Comparison of ENCODE assay signal across 9 mouse cellular contexts in the genomic region with DNA sequence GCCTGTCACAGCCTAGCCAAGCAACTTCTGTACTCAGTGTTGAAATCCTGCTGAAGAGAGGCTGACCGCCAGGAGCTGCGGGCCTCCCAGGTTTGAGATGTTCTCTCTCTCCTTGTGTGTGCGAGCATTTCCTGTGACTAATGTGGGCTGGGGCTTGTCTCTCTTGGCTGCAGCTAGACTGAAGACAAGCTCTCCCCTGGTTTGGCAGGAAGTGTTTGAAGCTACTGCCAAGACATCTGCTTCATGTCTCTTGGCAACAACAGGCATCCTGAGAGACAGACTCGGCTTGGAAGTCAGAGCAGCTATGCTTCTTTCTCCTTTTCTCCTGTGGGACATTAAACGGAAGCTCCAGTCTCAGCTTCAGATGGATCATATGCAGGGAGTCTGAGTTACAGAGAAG. TPM values are rescaled to one million over a fixed set of nuclear protein-coding genes. Genes with fewer than 3 reads are reported as not detected.
A peak's percentile ranks its signal among the peaks of the same experiment; 100 is the strongest.
DNase-seq lines count a peak whose midpoint lies in the region; ATAC-seq and TF ChIP-seq lines count a peak whose summit lies in the region.
"Had no signal": no experiment of that assay in that cellular context is flagged by ENCODE, and none has a peak within 500 bp of the region (broad histone marks: within the 10 kb centered on the region; RNA-seq: fewer than 3 reads in every experiment).

No protein-coding gene starts in this region.

- H3K4me3 ChIP-seq in embryonic facial prominence, embryonic 15.5 days (replicated peaks), result no peak overlapping the region
- H3K4me3 ChIP-seq in heart, embryonic 11.5 days (ENCODE audit: low read depth, low read length), result no peak overlapping the region
- no peak overlapping the region for H3K4me3 ChIP-seq in kidney, postnatal 0 days (replicated peaks; ENCODE audit: low read depth, low read length)
- no peak overlapping the region for H3K4me3 ChIP-seq in liver, adult 2 months (ENCODE audit: insufficient read depth, low read depth, low read length)
- H3K4me3 ChIP-seq in neural tube, embryonic 14.5 days (ENCODE audit: low read depth, low read length), result no peak overlapping the region
- H3K4me3 ChIP-seq: neural tube, embryonic 12.5 days had no signal

- no peak overlapping the region for H3K9ac ChIP-seq in embryonic facial prominence, embryonic 15.5 days
- no peak overlapping the region for H3K9ac ChIP-seq in heart, embryonic 11.5 days (ENCODE audit: low read depth, low read length)
- H3K9ac ChIP-seq in kidney, postnatal 0 days (ENCODE audit: low read depth, low read length), result no peak overlapping the region
- H3K9ac ChIP-seq in liver, adult 2 months (ENCODE audit: low read depth, low read length), result no peak overlapping the region
- H3K9ac ChIP-seq in neural tube, embryonic 14.5 days (replicated peaks; ENCODE audit: low read depth, low read length), result no peak overlapping the region
- H3K9ac ChIP-seq: neural tube, embryonic 12.5 days had no signal

- H3K4me1 ChIP-seq in embryonic facial prominence, embryonic 15.5 days, result peaks cover 17% of the 10 kb centered on the region
- peaks cover 15% of the 10 kb centered on the region for H3K4me1 ChIP-seq in heart, embryonic 11.5 days (ENCODE audit: control insufficient read depth, insufficient read depth, low read length)
- no peaks in the 10 kb centered on the region; the same call in none of the 2 replicates for H3K4me1 ChIP-seq in kidney, postnatal 0 days (replicated peaks; ENCODE audit: insufficient read depth, low read length)
- peaks cover 10% of the 10 kb centered on the region for H3K4me1 ChIP-seq in liver, adult 2 months (ENCODE audit: control insufficient read depth, insufficient read depth, low read length)
- H3K4me1 ChIP-seq in neural tube, embryonic 14.5 days (ENCODE audit: control insufficient read depth, insufficient read depth, low read length), result no peaks in the 10 kb centered on the region
- H3K4me1 ChIP-seq: neural tube, embryonic 12.5 days had no signal

- peak overlapping the region; percentile 61 for H3K27ac ChIP-seq in embryonic facial prominence, embryonic 15.5 days (replicated peaks)
- peak overlapping the region; percentile 71 for H3K27ac ChIP-seq in heart, embryonic 11.5 days (ENCODE audit: low read depth, low read length)
- H3K27ac ChIP-seq in kidney, postnatal 0 days, result peak overlapping the region; percentile 43
- H3K27ac ChIP-seq in liver, adult 2 months (replicated peaks; ENCODE audit: insufficient read depth, low read depth, low read length), result peak overlapping the region; percentile 30; the same call in 1 of the 2 replicates
- H3K27ac ChIP-seq in neural tube, embryonic 14.5 days (ENCODE audit: low read depth, low read length), result peak overlapping the region; percentile 22; the same call in 1 of the 2 replicates
- H3K27ac ChIP-seq: neural tube, embryonic 12.5 days had no signal

- H3K36me3 ChIP-seq in embryonic facial prominence, embryonic 15.5 days, result no peaks in the 10 kb centered on the region
- H3K36me3 ChIP-seq in heart, embryonic 11.5 days (ENCODE audit: control insufficient read depth, insufficient read depth, low read length), result no peaks in the 10 kb centered on the region
- no peaks in the 10 kb centered on the region for H3K36me3 ChIP-seq in kidney, postnatal 0 days (ENCODE audit: insufficient read depth, low read length)
- H3K36me3 ChIP-seq in liver, adult 2 months (ENCODE audit: control insufficient read depth, insufficient read depth, low read length), result no peaks in the 10 kb centered on the region
- H3K36me3 ChIP-seq in neural tube, embryonic 14.5 days (ENCODE audit: control insufficient read depth, insufficient read depth, low read length), result no peaks in the 10 kb centered on the region
- H3K36me3 ChIP-seq: neural tube, embryonic 12.5 days had no signal

- DNase-seq in urinary bladder, postnatal 25 days (ENCODE audit: low spot score), result peak; percentile 41
- DNase-seq in urinary bladder, adult 2 months (ENCODE audit: low spot score), result no peak
- DNase-seq in kidney, postnatal 0 days (ENCODE audit: low spot score), result peak; percentile 91
- DNase-seq in liver, adult 2 months (ENCODE audit: extremely low read depth, low read depth, low spot score), result peak; percentile 50
- DNase-seq in B cell, adult 2 months, result no peak

- no peaks in the 10 kb centered on the region for H3K79me2 ChIP-seq in liver, adult 2 months (ENCODE audit: control insufficient read depth, insufficient read depth, low read length)

- H3K4me2 ChIP-seq in embryonic facial prominence, embryonic 15.5 days (replicated peaks), result no peak overlapping the region
- no peak overlapping the region for H3K4me2 ChIP-seq in heart, embryonic 11.5 days
- H3K4me2 ChIP-seq in kidney, postnatal 0 days (ENCODE audit: low read length), result no peak overlapping the region
- H3K4me2 ChIP-seq in neural tube, embryonic 14.5 days (ENCODE audit: low read depth, low read length), result no peak overlapping the region
- H3K4me2 ChIP-seq: neural tube, embryonic 12.5 days had no signal

- 18% methylated on average over 5 of the region's 5 CpGs for WGBS in embryonic facial prominence, embryonic 15.5 days
- 33% methylated on average over 5 of the region's 5 CpGs for WGBS in heart, embryonic 11.5 days (ENCODE audit: insufficient replicate concordance)
- 55% methylated on average over 5 of the region's 5 CpGs for WGBS in kidney, postnatal 0 days
- WGBS in liver, adult 2 months, result 63% methylated on average over 5 of the region's 5 CpGs
- 58% methylated on average over 5 of the region's 5 CpGs for WGBS in neural tube, embryonic 14.5 days

- TF ChIP-seq POLR2A in liver, adult 2 months (IDR thresholded peaks at IDR 0.05; ENCODE audit: extremely low read depth, insufficient read depth, low read length), result no peak

- H3K27me3 ChIP-seq in embryonic facial prominence, embryonic 15.5 days, result no peaks in the 10 kb centered on the region
- no peaks in the 10 kb centered on the region for H3K27me3 ChIP-seq in heart, embryonic 11.5 days (ENCODE audit: control insufficient read depth, insufficient read depth, low read length)
- H3K27me3 ChIP-seq in kidney, postnatal 0 days (ENCODE audit: insufficient read depth, low read length), result no peaks in the 10 kb centered on the region
- no peaks in the 10 kb centered on the region for H3K27me3 ChIP-seq in liver, adult 2 months (ENCODE audit: control insufficient read depth, insufficient read depth, low read length)
- H3K27me3 ChIP-seq in neural tube, embryonic 14.5 days (ENCODE audit: control insufficient read depth, insufficient read depth, low read length), result no peaks in the 10 kb centered on the region
- H3K27me3 ChIP-seq: neural tube, embryonic 12.5 days had no signal

- ATAC-seq in embryonic facial prominence, embryonic 15.5 days (ENCODE audit: insufficient number of reproducible peaks, low FRiP score, low TSS enrichment, low read depth), result peak; percentile 87
- peak; percentile 61; the same call in 1 of the 2 replicates for ATAC-seq in heart, embryonic 11.5 days (replicated peaks; ENCODE audit: insufficient number of reproducible peaks, low FRiP score, low TSS enrichment)
- ATAC-seq in kidney, postnatal 0 days (replicated peaks; ENCODE audit: low FRiP score, low read depth), result peak; percentile 72
- ATAC-seq in neural tube, embryonic 14.5 days (ENCODE audit: low read depth), result peak; percentile 72; the same call in 1 of the 2 replicates

- peak; percentile 31; the same call in 1 of the 2 replicates for TF ChIP-seq CTCF in kidney, postnatal 0 days (IDR thresholded peaks at IDR 0.05; ENCODE audit: low read depth)
- no peak for TF ChIP-seq CTCF in liver, adult 2 months (IDR thresholded peaks at IDR 0.05; ENCODE audit: low read depth, low read length)

- no peaks in the 10 kb centered on the region for H3K9me3 ChIP-seq in embryonic facial prominence, embryonic 15.5 days (replicated peaks)
- H3K9me3 ChIP-seq in heart, embryonic 11.5 days (replicated peaks; ENCODE audit: control insufficient read depth, low read length), result no peaks in the 10 kb centered on the region
- no peaks in the 10 kb centered on the region for H3K9me3 ChIP-seq in kidney, postnatal 0 days (replicated peaks; ENCODE audit: low read length)
- no peaks in the 10 kb centered on the region for H3K9me3 ChIP-seq in neural tube, embryonic 14.5 days (ENCODE audit: control insufficient read depth, low read length)
- H3K9me3 ChIP-seq: neural tube, embryonic 12.5 days had no signal

RNA-seq across cellular contexts. Expression of gene Hs1bp3, which starts 44.2 kb away (rescaled TPM):
- polyA plus RNA-seq in urinary bladder, adult 2 months (2012; rRNA removed), result 16.7 and 19.7 TPM in 2 replicates
- 16.5 and 18.9 TPM in 2 replicates for polyA plus RNA-seq in embryonic facial prominence, embryonic 15.5 days (2015; fragmentation: Nextera tagmentation; extraction: Ambion mirVana)
- polyA plus RNA-seq in heart, embryonic 11.5 days (2014; fragmentation: Nextera tagmentation; extraction: Ambion mirVana), result 9.8 and 12.7 TPM in 2 replicates
- 10.2 and 12.2 TPM in 2 replicates for polyA plus RNA-seq in kidney, postnatal 0 days (2015; fragmentation: Nextera tagmentation; extraction: Ambion mirVana)
- 3.0 and 5.2 TPM in 2 replicates for total RNA-seq in liver, adult 2 months (2014; rRNA removed)
- polyA plus RNA-seq in liver, adult 2 months (2012; rRNA removed), result 13.5 and 16.6 TPM in 2 replicates
- 6.0 and 6.2 TPM in 2 replicates for polyA plus RNA-seq in neural tube, embryonic 14.5 days (2014; fragmentation: Nextera tagmentation; extraction: Ambion mirVana)

RNA-seq across cellular contexts. Expression of gene Gdf7, which starts 55.7 kb away (rescaled TPM):
- 0.06 TPM in 1 of 2 replicates, not detected in the other for polyA plus RNA-seq in urinary bladder, adult 2 months (2012; rRNA removed)
- polyA plus RNA-seq in embryonic facial prominence, embryonic 15.5 days (2015; fragmentation: Nextera tagmentation; extraction: Ambion mirVana), result 0.54 and 0.85 TPM in 2 replicates
- 0.14 TPM in 1 of 2 replicates, not detected in the other for polyA plus RNA-seq in heart, embryonic 11.5 days (2014; fragmentation: Nextera tagmentation; extraction: Ambion mirVana)
- 2.3 and 3.1 TPM in 2 replicates for polyA plus RNA-seq in kidney, postnatal 0 days (2015; fragmentation: Nextera tagmentation; extraction: Ambion mirVana)
- not detected in 2 replicates for total RNA-seq in liver, adult 2 months (2014; rRNA removed)
- not detected in 2 replicates for polyA plus RNA-seq in liver, adult 2 months (2012; rRNA removed)
- polyA plus RNA-seq in neural tube, embryonic 14.5 days (2014; fragmentation: Nextera tagmentation; extraction: Ambion mirVana), result 0.43 TPM in 1 of 2 replicates, not detected in the other

Comparison
In these comparisons a context has a peak if more than half of its experiments do, and no peak if none do; other contexts are left out.
1. DNase-seq: peak in urinary bladder, postnatal 25 days (single experiment), kidney, postnatal 0 days (single experiment) and liver, adult 2 months (single experiment); none in urinary bladder, adult 2 months (single experiment) and B cell, adult 2 months (0 of 2).
2. Peak in every context shown above with its lines, with median percentiles within 50 percentile points of each other: ATAC-seq and H3K27ac ChIP-seq.